ENCODE assay signal across 25 mouse cellular contexts in genomic region chr1:127514888-127515287, GRCm38 (mm10).
A peak's percentile ranks its signal among the peaks of the same experiment; 100 is the strongest.
DNase-seq lines count a peak whose midpoint lies in the region; ATAC-seq and TF ChIP-seq lines count a peak whose summit lies in the region.
"Had no signal": no experiment of that assay in that cellular context is flagged by ENCODE, and none has a peak within 500 bp of the region (broad histone marks: within the 10 kb centered on the region; RNA-seq: fewer than 3 reads in every experiment).

No protein-coding gene starts in this region.

- no peak overlapping the region for H3K4me3 ChIP-seq in heart, embryonic 10.5 days
- no peak overlapping the region for H3K4me3 ChIP-seq in midbrain, embryonic 11.5 days (ENCODE audit: low read depth, low read length)
- no peak overlapping the region for H3K4me3 ChIP-seq in midbrain, postnatal 0 days (ENCODE audit: low read depth, low read length)
- H3K4me3 ChIP-seq in spleen, adult 2 months (ENCODE audit: extremely low read depth, insufficient read depth, insufficient read length): no peak overlapping the region
- H3K4me3 ChIP-seq: embryonic facial prominence, embryonic 12.5 days; embryonic facial prominence, embryonic 15.5 days; gastrocnemius, adult 2 months; heart, embryonic 13.5 days had no signal

- TF ChIP-seq CTCF in midbrain, postnatal 0 days (IDR thresholded peaks at IDR 0.05): no peak
- TF ChIP-seq CTCF in spleen, adult 2 months (IDR thresholded peaks at IDR 0.05; ENCODE audit: extremely low read depth, insufficient read depth, insufficient read length, insufficient replicate concordance): no peak

- TF ChIP-seq POLR2A in spleen, adult 2 months (IDR thresholded peaks at IDR 0.05; ENCODE audit: low read depth, low read length): no peak

- peaks cover 13% of the 10 kb centered on the region; the same call in 1 of the 2 replicates for H3K36me3 ChIP-seq in heart, embryonic 10.5 days
- H3K36me3 ChIP-seq in midbrain, embryonic 11.5 days (ENCODE audit: control insufficient read depth, insufficient read depth, low read length): no peaks in the 10 kb centered on the region
- H3K36me3 ChIP-seq in midbrain, postnatal 0 days (ENCODE audit: insufficient read depth, low read length): no peaks in the 10 kb centered on the region
- no peaks in the 10 kb centered on the region for H3K36me3 ChIP-seq in spleen, adult 2 months (ENCODE audit: control insufficient read depth, insufficient read depth, low read length)
- H3K36me3 ChIP-seq: embryonic facial prominence, embryonic 12.5 days; embryonic facial prominence, embryonic 15.5 days; G1E; heart, embryonic 13.5 days had no signal

- no peak overlapping the region for H3K4me2 ChIP-seq in midbrain, embryonic 11.5 days
- no peak overlapping the region for H3K4me2 ChIP-seq in midbrain, postnatal 0 days (ENCODE audit: low read depth, low read length, poor library complexity, severe bottlenecking)
- H3K4me2 ChIP-seq: embryonic facial prominence, embryonic 12.5 days; embryonic facial prominence, embryonic 15.5 days; heart, embryonic 13.5 days; hindbrain, embryonic 14.5 days had no signal

- H3K27ac ChIP-seq in heart, embryonic 10.5 days: no peak overlapping the region
- H3K27ac ChIP-seq in midbrain, embryonic 11.5 days (ENCODE audit: low read depth, low read length): no peak overlapping the region
- no peak overlapping the region for H3K27ac ChIP-seq in midbrain, postnatal 0 days (ENCODE audit: low read depth, low read length)
- H3K27ac ChIP-seq in spleen, adult 2 months (ENCODE audit: insufficient read depth, low read length): peak overlapping the region; percentile 68
- H3K27ac ChIP-seq: embryonic facial prominence, embryonic 12.5 days; embryonic facial prominence, embryonic 15.5 days; gastrocnemius, adult 2 months; heart, embryonic 13.5 days; hindbrain, embryonic 14.5 days; hindbrain, postnatal 0 days had no signal

- WGBS in heart, embryonic 10.5 days: 93% methylated on average over 10 of the region's 10 CpGs
- WGBS in midbrain, embryonic 11.5 days: 97% methylated on average over 10 of the region's 10 CpGs
- 98% methylated on average over 10 of the region's 10 CpGs for WGBS in midbrain, postnatal 0 days
- 91% methylated on average over 10 of the region's 10 CpGs for WGBS in spleen, adult 2 months

- no peaks in the 10 kb centered on the region for H3K9me3 ChIP-seq in heart, embryonic 10.5 days
- H3K9me3 ChIP-seq in midbrain, embryonic 11.5 days (ENCODE audit: control insufficient read depth, low read length): no peaks in the 10 kb centered on the region; the same call in 1 of the 2 replicates
- H3K9me3 ChIP-seq in midbrain, postnatal 0 days (ENCODE audit: low read length): no peaks in the 10 kb centered on the region
- H3K9me3 ChIP-seq: embryonic facial prominence, embryonic 12.5 days; embryonic facial prominence, embryonic 15.5 days had no signal

- no peaks in the 10 kb centered on the region for H3K27me3 ChIP-seq in heart, embryonic 10.5 days (ENCODE audit: insufficient read depth, poor library complexity, severe bottlenecking)
- H3K27me3 ChIP-seq in midbrain, embryonic 11.5 days (ENCODE audit: control insufficient read depth, insufficient read depth, low read length): no peaks in the 10 kb centered on the region
- no peaks in the 10 kb centered on the region for H3K27me3 ChIP-seq in midbrain, postnatal 0 days (ENCODE audit: insufficient read depth, low read length)
- H3K27me3 ChIP-seq in spleen, adult 2 months (ENCODE audit: control insufficient read depth, insufficient read depth, low read length): no peaks in the 10 kb centered on the region
- H3K27me3 ChIP-seq: embryonic facial prominence, embryonic 12.5 days; embryonic facial prominence, embryonic 15.5 days; heart, embryonic 13.5 days had no signal

- peaks cover 17% of the 10 kb centered on the region; the same call in 1 of the 2 replicates for H3K4me1 ChIP-seq in heart, embryonic 10.5 days
- H3K4me1 ChIP-seq in midbrain, embryonic 11.5 days (ENCODE audit: control insufficient read depth, insufficient read depth, low read length): no peaks in the 10 kb centered on the region
- no peaks in the 10 kb centered on the region for H3K4me1 ChIP-seq in midbrain, postnatal 0 days (ENCODE audit: insufficient read depth, low read length)
- H3K4me1 ChIP-seq in spleen, adult 2 months (ENCODE audit: control insufficient read depth, insufficient read depth, insufficient read length): peaks cover 21% of the 10 kb centered on the region; the same call in 1 of the 2 replicates
- H3K4me1 ChIP-seq: embryonic facial prominence, embryonic 12.5 days; embryonic facial prominence, embryonic 15.5 days had no signal

- ATAC-seq in midbrain, embryonic 11.5 days (ENCODE audit: low FRiP score): no peak
- no peak for ATAC-seq in midbrain, postnatal 0 days (ENCODE audit: low FRiP score)
- ATAC-seq: forebrain, embryonic 14.5 days; forebrain, postnatal 0 days; hindbrain, postnatal 0 days; Patski had no signal

- H3K9ac ChIP-seq in midbrain, embryonic 11.5 days (ENCODE audit: low read length): no peak overlapping the region
- no peak overlapping the region for H3K9ac ChIP-seq in midbrain, postnatal 0 days (replicated peaks; ENCODE audit: low read length, poor library complexity, severe bottlenecking)
- H3K9ac ChIP-seq: embryonic facial prominence, embryonic 12.5 days; embryonic facial prominence, embryonic 15.5 days; forebrain, postnatal 0 days; heart, embryonic 13.5 days; hindbrain, embryonic 14.5 days had no signal

- DNase-seq in heart, adult 11 months: peak; percentile 61
- no peak for DNase-seq in heart, embryonic 10.5 days (ENCODE audit: low spot score)
- peak; percentile 61 for DNase-seq in midbrain, embryonic 11.5 days (ENCODE audit: low spot score, missing footprints)
- DNase-seq in midbrain, postnatal 0 days (ENCODE audit: low spot score): no peak
- DNase-seq in spleen, adult 2 months (ENCODE audit: low read depth in 1 of 2, low spot score in 2 of 2): no peak
- DNase-seq in spleen, postnatal 14 days (ENCODE audit: low spot score in 2 of 2): no peak
- DNase-seq: adrenal gland, postnatal 10 days; adrenal gland, postnatal 36 days; cerebellum, adult 11 months; cerebellum, adult 2 months; cerebellum, adult 9-11 months; cerebellum, postnatal 25 days; forebrain, postnatal 0 days; gastrocnemius, adult 2 months; gastrocnemius, postnatal 14 days; heart, postnatal 14 days; heart, postnatal 4 days had no signal

Comparison
In these comparisons a context has a peak if more than half of its experiments do, and no peak if none do; other contexts are left out.
1. DNase-seq: peak in heart, adult 11 months (single experiment) and midbrain, embryonic 11.5 days (single experiment); none in heart, embryonic 10.5 days (single experiment), midbrain, postnatal 0 days (single experiment), spleen, adult 2 months (0 of 2) and spleen, postnatal 14 days (0 of 2).